Mouse (Mus musculus) left cerebral cortex, postnatal 4 days (tissue): ENCODE measurements around the gene Lif. TPM values are rescaled to one million over a fixed set of nuclear protein-coding genes. Genes with fewer than 3 reads are reported as not detected.

ENCODE experiments used
- DNase-seq: peaks from one replicate; pipeline ENCODE4 v3.0.0-alpha.2; 2022
- intact Hi-C: fragments of 180-260 bp; cut with DNase I; formaldehyde crosslinking; loops from one replicate; pipeline ENCODE4 v1.15.1; 2025
- total RNA-seq, 2 experiments: library from RNA; stranded (reverse); gene quantifications; 2 replicates each; pipeline ENCODE4 v1.2.3; 2021

Lif gene
- total RNA-seq = under 1 TPM; 0.08 TPM

DNA sequence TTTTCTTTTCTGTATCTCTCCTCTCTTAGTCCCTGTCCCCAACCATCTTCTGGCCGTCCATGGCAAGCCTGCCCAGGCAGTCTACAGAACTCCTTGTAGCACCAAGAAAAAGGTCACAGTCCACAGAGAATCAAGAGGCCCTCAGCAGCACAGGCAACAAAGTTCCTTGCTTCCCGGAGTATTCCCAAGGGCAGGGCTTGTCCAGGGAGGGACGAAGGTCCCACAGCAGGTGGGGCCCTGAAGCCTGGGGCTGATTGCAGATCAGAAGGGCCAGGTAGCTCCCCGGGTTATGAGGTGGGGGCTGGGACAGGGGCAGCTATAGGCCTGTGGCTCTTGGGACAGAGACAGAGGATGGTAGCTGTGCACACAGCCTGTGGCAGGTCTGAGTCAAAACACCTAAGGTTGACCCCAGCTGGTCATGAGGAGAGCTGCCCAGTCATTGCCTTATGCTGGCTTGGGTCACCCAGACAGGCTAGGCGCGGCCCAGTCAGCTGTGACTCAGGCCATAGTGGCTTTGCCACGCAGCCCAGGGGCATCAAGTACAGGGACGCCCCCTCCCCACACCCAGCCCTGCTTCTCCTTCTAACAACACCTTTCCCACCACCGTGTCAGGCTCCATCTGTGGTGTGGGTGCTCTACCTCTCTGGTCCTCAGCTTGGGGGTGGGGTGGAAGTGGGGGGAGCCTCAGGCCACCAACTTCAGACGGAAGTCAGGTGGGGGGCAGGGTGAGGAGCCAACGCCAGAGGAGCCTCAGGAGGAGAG is at the start of gene Lif:
Gene Lif, plus strand, starts transcription at position 712 of the 762 bp plus-strand sequence.
- intact Hi-C loops = no loop called here
- no peak for DNase-seq

GRCm38 (mm10) chr11:4207655-4208054 is 49.7 kb upstream of the Lif start:
- intact Hi-C loops = no loop called here
- no peak for DNase-seq

DNA sequence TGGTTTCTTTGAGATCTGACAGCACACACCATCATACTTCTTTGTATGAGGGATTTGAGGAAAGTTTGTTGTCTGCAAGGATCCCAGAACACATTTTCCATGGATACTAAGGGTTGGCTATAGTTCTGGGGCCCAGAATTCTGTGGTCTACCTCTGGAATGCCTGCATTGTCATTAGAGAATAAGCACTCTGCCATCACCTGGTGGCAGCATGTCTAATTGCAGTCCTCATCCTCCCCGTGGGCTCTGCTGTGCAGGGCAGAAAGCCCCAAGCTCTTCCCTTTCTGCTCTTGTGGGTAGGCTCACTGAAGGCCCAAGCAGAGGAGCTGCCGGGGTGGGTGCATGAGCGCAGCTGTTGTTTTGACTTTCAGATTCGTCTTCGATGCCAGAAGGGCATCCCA is 47.8 kb upstream of the Lif start:
- intact Hi-C loops = no loop called here

DNA sequence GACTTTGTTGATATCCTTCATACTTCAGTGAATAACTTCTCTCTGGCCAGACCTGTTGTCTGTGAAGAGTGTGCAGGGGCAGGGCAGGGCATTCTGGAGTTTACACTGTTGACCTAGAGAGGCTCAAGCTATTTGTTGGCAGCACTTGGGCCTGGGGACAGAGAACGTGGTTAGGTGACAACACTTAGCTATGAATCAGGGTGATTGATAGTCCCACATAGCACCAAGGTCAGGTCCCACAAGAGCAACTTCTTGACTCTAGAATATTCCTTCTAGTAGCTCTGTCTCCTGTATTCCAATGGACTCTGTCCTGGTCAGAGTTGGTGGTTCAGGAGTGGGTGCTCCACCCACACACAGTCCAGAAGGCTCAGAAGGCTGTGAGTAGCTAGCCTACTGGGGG is 46.6 kb upstream of the Lif start:
- intact Hi-C loops = no loop called here
- no peak for DNase-seq

More for the DNA sequence above, 47.8 kb upstream of the Lif start:
- no peak for DNase-seq

GRCm38 (mm10) chr11:4213107-4213506 is 44.2 kb upstream of the Lif start:
- DNase-seq = no peak
- intact Hi-C loops = no loop called here

DNA sequence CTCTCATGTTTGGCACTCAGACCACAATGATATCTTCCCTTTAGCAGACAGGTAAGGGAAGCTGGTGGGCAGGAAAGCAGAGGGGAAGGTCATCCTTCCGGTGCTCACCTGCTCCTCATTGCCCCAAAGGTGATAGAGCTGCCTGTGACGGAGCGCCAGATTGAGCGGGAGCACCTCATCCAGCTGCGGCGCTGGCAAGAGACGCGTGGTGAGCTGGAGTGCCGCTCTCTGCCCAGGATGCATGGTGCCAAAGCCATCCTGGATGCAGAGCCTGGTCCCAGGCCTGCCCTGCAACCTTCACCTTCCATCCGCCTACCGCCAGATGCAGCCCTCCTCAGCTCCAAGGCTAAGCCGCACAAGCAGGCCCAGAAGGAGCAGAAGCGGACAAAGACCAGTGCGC is 42.8 kb upstream of the Lif start:
- intact Hi-C loops = no loop called here
- DNase-seq = no peak

DNA sequence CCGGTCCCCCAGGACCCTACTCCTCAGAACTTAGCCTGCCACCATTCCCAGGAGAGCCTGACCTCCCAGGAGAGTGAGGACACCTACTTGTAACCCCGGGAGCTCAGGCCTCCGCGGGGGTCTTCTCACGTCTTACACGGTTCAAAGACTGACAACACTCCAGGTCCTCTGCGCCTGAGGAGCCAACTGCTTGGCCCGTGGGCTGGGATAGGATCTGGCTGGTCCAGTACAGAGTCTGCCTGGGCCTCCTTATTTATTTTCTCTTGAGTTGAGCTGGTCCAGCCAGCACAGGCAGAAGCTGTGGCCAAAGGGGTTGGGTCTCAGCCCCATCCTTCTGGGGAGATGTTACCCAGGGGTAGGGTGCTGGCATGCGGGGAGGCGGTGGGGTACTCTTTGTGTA is 42.3 kb upstream of the Lif start:
- intact Hi-C loops = no loop called here
- no peak for DNase-seq

- intact Hi-C loops = no loop called here
- no peak for DNase-seq
Measured at GRCm38 (mm10) chr11:4216248-4217000, 40.9 kb upstream of the Lif start.

DNA sequence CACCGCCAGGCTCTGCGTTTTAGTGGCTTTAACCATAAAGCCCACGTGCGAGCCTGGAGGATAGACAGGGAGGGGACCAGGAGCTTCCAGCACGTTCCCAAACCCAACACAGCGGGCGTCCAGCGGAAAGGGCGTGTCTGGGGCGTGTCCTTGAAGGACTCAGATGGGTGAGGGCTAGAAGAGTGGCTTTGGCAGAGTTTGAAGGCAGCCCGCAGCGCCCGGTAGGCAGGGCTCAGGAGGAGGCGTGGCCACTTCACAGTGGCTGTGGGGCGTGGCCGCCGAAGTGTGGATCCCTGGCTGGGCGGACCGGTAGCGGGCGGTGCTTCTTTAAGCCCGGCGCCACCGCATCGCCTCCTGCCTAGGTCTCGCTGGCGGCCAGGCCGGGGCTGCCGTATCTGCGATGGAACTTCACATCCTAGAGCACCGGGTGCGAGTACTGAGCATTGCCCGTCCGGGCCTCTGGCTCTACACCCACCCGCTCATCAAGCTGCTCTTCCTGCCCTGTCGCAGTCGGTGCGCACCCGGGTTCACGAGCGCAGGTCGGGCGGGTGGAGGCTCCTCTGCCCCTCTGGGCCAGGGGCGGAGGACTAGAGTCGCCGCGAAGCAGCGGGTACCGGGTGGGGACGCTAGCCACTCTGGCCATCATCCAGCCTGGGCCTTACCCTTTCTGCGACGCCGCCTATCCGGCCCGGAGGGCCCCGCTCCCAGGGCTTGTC is 39.3 kb upstream of the Lif start, which contains the start of gene Castor1:
Gene Castor1, plus strand, starts transcription at position 312 of the 716 bp plus-strand sequence.
- peak; percentile 57 for DNase-seq
- intact Hi-C loops = loop anchor here (2.0 kb wide), 1 partner anchor 83 kb away; the partner anchor contains the start of gene Rnf215

GRCm38 (mm10) chr11:4218637-4219036 is 38.7 kb upstream of the Lif start:
- no peak for DNase-seq
- intact Hi-C loops = loop anchor here (2.0 kb wide), 1 partner anchor 84 kb away; the partner anchor contains the start of gene Rnf215

GRCm38 (mm10) chr11:4219317-4219751 is 38.0 kb upstream of the Lif start:
- peak; percentile 63 for DNase-seq
- intact Hi-C loops = loop anchor here (2.0 kb wide), 1 partner anchor 85 kb away; the partner anchor contains the start of gene Rnf215

DNA sequence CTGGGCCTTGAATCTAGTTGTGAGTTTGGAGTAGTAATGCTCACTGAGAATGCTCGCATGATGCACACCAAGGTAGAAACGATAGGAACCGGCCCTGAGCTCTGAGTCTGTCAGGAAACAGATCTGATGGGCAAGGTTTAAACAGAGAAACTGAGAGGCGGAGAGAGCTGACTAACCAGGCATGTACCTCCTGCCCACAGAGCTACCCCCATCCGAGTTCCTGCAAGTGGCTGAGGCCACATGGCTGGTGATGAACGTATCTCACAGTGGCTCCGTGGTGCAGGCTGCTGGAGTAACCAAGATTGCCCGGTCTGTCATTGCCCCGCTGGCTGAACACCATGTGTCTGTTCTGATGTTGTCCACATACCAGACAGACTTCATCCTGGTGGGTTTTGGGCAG is 37.4 kb upstream of the Lif start:
- DNase-seq = no peak
- intact Hi-C loops = loop anchor here (2.0 kb wide), 1 partner anchor 85 kb away; the partner anchor contains the start of gene Rnf215

DNA sequence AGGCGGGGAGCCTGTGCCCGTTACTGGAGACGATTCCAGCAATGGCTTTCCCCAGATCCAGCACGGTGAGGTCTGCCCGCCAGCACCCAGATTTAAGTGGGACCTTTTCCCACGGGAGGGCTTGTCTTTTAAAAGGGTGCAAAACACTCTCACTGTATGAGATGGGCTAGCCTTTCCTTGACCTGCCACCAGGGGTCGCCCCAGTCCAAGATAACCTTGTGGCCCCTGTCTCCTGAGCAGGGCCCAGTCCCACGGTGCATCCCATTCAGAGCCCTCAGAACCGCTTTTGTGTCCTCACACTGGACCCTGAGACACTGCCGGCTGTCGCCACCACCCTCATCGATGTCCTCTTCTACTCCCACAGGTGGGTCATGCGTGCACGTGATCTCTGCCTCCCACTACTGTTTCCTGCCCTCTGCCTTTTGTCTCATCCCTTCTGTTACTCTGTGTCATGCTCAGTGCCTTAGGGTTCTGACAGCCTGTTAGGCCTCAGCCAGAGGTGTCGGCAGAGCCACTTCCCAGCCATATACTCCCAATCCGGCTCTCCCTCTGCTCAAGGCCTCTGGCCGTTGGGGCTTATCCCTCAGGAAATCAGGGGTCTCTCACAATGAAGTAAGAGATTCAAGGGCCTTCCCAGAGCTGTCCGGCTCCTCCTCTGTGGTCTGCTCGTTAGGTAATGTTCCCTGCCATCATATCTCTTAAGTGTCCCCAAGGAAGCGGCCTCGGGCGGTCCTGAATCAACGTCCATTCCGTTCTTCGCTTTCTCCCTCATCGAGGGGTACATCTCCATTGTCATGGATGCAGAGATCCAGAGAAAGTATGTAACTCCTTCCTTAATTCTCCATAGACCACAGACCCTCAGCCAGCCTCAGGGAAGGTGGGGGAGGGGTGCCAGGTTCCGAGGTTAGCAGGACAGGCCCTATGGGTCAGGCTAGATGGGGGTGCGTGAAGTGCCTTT is 36.6 kb upstream of the Lif start:
- peak; percentile 84 for DNase-seq
- intact Hi-C loops = no loop called here

DNA sequence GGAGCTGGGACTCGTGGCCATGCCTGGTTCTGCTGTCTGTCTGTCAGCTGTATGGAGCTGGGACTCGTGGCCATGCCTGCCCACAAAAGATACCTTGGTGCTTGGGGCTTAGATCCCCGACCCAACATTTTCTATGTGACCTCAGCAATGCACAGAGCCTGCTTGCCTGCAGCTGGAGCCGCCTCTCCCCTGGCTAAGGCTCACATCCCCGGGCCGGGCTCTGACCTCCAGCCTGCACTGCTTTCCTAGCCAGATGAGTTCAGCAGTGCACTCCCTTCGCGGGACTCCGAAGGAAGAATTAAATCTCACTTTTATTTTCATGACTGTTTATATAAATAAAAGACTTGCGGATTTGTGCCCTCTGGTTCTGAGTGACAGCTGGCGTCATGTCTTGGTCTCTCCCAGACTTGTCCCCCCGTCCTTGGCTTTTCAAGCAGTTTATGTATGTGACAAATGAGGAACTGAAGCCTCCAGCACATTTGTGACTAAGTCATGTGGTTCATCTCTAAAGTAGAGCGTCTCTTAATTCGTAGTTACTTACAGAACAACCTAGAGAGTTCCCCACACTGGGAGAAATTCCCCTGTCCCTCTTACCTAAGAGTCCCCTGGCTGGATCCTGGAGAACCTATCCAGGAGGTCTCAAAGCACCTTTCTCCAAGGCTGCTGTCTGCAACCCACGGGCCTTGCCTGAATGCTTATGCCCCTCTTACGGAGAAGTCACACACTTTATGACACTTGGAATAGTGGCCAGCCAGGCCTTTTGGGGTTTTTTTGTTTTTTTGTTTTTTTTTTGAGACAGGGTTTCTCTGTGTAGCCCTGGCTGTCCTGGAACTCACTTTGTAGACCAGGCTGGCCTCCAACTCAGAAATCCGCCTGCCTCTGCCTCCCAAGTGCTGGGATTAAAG is 35.1 kb upstream of the Lif start:
- no peak for DNase-seq
- intact Hi-C loops = no loop called here

DNA sequence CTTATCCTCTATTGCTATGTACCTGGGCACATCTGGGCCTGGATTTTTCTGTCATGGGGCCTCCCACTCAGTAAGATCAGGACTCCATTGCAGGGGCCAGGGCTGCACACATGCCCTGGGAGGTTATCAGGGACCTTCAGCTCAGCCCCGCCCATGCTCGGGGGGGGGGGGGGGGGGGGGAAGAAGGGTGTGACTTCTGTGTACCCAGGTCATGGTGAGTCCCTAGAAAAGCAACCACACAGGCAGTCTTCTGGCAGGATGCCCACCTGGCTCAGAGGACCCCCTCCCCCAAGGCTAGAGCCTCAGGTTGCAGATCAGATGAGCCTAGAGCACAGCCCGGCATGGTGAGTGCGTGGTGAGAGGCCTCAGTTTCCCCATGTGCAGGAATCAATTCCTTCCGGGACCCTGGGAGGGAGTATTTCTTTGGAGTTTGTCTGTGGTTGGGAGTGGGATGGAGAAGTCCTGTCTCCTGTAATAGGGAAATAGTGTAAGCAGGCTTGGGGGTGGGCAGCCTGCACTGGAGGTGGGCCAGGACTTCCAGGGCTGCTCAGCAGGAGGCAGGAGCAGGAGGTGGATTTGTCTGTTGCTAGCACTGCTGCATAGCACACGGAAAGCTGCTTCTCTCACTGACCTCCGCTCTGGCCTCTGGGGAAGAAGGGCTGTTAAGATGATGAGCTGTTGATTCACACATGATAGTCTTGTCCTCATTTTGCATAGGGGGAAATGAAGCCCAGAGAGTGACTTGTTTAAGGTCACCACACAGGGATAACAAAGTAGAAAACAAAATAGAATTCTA is 33.8 kb upstream of the Lif start:
- DNase-seq = no peak
- intact Hi-C loops = no loop called here

- DNase-seq = no peak
- intact Hi-C loops = no loop called here
Measured at GRCm38 (mm10) chr11:4224223-4224622, 33.1 kb upstream of the Lif start.

GRCm38 (mm10) chr11:4226569-4227325 is 30.6 kb upstream of the Lif start:
- DNase-seq = no peak
- intact Hi-C loops = no loop called here
